Mouse (Mus musculus) kidney, postnatal 36 days (tissue): ENCODE results near the gene Ppp1r1c.
"Not testable (repeated sequence)": the region's sequence is repeated elsewhere in the genome, so short reads cannot be mapped to it uniquely, and the experiment has no call there.

Experiments
- DNase-seq, 2 experiments: peaks; one replicate each; pipeline ENCODE4 v3.0.0; 2021 to 2022; ENCODE audit warnings: mixed read lengths in 2 of 2

The Ppp1r1c gene

DNA sequence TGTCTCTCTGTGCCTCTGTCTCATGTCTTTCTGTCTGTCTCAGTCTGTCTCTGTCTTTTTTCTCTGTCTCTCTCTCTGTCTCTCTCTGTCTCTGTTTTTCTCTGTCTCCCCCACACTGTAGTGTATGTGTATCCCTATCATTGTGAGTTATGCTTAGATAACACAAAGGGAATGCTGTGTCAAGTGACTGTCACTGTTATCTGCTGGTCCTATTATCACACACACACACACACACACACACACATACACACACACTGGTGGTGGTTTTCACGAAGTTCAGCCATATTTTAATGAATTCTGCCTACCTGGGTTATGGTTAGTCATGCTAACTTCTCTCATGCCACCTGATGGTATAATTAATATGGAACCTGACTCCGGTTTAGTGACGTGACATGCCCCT, 44.1 kb downstream of the Ppp1r1c start:
- no peak for DNase-seq

DNA sequence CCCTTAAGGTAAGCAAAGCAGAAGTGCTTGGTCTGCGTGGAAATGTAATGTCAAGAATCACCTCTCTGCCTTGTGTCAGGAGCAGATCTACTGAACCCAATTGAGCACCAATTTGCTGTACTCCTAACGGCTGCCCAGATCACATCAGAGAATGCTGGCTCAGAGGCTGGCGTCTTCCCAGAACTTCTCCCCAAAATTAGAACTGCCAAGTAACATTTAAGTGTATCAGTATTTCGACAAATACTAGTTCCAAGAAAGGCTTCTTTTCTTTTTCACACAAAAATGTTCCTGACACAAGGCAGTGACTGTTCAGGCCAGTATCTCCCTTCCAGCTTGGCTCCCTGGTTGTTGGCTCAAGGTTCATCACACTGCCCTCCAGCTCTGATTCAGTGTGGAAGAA, 52.4 kb downstream of the Ppp1r1c start:
- no peak for DNase-seq

DNA sequence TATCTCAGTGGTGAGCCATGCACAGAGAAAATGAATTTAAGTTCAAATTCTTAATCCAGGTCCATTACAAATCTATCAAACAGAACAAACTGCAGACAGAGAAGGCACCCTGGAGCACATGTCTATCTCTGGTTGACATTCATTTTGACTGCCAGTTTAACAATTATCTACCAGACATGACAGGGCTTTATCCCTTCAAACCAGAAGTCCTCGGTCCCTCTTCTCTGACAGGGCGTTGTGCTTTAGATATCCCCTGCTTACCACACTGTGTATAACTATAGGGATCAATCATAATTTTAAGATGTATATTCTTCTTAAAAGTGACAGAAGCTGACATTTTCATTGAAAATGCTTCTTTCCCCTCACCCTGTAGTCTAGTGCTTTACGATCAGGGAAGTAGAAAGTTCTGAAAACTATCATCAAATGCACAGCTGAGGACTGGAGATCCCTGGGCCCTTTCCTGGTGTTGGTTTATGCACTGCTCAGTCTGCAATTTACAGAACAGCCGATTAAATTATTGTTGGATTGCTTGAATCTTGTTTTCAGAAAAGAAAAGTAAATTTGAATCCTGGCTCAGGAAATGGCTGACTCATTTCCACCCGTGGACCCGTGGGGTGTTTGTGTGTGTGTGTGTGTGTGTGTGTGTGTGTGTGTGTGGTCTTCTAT, 55.3 kb downstream of the Ppp1r1c start:
- no peak for DNase-seq

DNA sequence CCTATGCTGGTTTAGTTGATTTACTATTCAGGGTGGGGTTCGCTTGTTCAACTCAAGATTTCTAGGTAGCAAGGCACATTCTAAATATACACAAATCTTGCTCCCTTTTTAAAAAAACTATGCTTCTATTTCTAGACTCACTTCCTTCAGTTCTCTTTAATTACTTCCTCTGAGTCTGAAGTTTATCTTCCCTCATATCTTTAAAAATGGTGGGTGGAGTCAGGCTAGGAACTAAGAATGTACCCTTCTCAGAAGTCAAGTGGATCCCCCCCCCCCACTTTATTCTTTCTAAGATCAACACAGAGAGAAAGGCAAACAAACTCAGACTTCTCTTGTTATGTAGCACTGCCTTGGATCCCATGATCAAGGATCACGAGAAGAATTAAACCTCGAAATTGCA, 57.5 kb downstream of the Ppp1r1c start:
- no peak for DNase-seq

DNA sequence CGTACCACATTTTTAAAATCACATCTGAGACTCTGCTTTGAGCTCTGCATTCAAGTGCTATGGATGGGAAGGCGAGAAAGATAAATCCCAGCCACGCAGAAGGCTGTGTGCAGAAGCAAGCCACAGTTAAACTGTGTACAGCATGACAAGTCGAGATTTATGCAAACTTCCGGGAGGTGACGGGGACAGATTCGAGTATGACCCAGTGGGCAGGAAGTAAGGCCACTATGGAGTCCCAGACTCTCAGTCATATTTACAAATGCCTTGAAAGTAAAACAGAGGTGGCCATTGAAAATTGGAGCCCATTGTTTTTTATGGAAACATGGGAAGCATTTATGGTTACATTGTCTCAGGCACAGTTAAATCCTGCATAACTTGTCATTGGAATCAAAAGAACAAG, 58.1 kb downstream of the Ppp1r1c start:
- peak; percentile 19 to 28 for DNase-seq

DNA sequence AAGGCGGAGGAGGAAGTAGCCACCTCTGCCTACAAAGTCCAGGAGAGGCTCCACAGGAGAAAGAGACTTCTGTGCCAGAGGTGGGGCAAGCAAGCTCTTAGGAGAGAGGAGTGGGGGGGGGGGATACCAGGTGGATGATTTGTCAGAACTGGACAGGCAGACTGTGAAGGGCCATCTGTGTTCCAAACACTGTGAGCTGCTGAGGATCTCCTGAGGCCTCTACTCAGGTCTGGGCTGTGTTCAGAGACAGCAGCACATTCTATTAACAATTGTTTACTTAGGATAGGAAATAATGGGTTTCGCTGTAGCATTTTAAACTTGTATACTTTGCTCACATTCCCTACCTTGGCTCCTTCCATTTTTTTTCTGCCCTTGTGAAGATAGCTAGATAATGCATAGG, 61.0 kb downstream of the Ppp1r1c start:
- DNase-seq, result no peak

DNA sequence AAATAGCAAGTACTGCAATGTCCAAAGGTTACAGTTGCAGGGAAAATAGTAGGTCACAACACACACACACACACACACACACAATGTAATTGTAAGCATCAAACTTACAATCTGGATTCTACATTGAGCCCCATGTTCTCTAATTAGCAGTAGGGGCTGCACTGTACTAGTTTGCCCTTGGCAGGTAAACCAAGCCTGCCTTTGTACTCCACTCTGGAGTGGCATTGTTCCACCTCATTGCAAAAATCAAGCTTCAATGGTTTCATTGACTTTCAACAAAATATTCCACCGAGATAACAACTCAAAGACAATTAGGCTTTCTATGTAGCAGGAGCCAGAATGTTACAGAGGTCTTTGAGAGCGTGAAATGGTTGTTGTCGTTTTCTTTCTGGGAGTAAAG, 62.7 kb downstream of the Ppp1r1c start:
- DNase-seq, result no peak

DNA sequence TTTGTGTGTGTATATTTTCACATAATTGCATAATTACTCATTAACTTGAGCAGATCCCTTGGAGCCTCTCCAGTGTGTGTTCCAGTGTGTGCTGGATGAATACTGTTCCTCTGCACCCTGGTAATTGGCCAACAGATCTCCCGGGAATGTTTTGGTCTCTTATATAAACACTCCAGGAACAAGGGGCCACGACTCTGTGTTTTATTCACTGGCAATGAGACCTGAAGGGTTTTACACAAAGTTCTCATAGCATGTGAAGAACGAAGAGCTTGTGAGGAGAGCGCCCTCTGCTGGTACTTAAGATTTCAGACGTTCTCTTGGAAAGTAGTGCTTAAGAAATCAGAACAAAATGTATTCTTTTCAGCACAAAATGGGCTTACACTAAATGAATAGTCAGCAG, 66.8 kb downstream of the Ppp1r1c start:
- peak; percentile 83 to 87 for DNase-seq

DNA sequence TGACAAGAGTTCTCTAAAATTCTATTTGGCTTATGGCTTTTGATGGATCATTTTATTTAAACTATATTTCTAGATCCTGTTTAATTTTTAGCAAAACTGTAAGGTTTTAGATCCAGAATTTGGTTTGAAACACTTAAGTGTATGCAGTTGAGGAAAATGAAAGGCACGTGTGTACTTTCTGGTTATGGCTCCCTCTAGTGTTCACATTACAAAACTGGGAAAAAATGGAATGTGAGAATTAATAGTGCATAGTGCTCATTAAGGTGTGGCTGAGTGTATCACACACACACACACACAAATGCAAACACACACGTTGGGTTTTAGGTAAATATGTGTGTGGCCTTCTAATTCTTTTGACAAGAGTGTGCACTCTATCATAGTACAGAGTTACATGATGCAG, 70.2 kb downstream of the Ppp1r1c start:
- DNase-seq, result no peak

DNA sequence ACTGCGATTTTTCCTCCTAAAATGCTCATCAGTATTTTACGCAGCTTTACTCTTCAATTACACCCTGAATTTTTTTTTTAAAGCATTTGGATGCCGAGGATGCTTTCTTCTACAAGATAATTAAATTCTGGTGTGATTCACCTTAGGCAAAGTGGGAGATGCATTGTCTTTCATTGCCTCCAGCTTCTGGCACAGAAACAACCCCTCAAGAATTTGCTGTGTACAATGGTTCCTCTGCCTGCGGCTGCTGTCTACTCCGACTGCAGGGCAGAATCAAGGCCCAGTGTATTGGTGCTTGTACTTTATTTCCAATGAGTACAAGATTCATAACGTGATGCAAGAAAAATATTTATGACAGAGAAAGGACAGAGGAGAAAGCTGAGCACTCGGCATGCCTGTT, 73.2 kb downstream of the Ppp1r1c start:
- DNase-seq, result no peak

DNA sequence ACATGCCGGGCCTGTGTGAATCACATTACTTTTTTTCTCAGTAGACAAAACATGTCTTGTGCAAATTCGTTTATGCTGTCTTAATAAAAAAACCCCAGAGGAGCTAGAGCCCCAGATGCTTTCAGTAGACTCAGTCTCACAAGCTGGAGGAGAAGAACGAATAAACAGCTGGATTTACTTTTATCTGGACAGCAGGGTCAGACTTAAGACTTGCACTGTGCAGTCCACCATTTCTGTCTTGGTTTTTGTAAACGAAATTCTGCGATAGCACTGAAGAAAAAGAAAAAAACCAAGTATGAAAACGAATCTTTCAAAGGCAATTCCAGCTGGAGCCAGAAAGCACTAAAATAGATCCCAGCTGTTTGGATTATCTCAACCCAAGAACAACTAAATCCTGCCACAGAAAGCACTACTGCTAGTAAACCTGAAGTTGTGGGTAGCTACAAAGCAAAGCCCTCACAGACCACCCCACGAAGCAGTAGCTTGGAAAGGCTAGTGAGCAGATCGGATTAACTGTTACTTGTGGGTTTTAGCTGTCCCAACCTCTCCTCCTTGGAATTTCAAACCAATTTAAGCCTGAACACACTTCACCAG, 78.1 kb downstream of the Ppp1r1c start:
- no peak for DNase-seq

DNA sequence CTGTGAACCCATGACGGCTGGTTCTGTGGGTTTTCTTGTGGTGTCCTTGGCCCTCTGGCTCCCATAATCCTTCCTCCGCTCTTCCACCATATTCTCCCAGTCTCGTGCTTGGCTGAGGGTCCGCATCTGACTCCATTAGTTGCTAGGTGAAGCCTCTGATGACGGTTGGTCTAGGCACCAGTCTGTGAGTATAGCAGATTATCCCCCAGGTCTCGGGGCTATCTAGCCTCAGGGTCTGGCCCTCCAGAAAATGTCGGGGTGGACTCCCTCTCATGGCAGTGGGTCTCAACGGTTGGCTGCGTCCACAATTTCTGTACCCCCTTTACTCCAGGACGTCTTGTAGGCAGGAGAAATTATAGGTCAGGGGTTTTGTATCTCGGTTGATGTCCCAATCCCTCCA, 78.9 kb downstream of the Ppp1r1c start:
- no peak for DNase-seq

DNA sequence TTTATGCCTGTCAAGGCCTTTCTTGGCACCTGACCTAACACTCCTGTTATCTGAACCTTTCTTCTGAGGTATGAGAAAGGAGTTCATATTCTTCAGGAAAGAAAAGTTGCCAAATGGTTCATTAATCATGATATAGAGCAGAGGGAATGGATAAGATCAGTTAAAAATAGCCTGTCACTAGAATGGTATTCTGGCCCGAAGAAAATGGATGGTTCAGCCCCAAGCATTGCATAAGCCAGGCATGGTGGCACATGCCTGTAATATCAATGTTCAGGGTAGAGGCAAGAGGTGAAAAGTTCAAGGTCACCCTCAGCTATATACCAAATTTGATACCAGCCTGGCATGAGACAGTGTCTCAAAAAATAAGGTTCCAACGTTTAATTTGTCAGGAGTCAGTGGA, 85.6 kb downstream of the Ppp1r1c start:
- DNase-seq, result no peak

DNA sequence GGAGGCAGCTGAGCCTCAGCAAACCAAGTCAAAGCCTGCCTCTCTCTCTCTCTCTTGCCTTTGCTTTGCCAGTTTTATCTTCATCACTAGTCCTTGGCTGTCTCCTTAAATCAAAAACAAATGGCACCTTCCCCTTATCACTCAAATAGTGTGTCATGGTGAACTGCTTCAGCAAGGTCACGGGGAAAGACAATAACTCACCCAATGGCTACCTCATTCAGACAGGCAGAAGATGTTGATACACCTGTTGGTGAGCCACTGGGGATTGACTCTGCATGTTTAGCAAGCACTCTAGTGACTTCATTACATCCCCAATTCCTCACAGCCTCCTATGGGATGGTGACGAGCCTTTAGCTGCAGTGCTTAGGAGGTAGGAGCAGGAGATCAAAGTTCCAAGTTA, 89.9 kb downstream of the Ppp1r1c start:
- no peak for DNase-seq

DNA sequence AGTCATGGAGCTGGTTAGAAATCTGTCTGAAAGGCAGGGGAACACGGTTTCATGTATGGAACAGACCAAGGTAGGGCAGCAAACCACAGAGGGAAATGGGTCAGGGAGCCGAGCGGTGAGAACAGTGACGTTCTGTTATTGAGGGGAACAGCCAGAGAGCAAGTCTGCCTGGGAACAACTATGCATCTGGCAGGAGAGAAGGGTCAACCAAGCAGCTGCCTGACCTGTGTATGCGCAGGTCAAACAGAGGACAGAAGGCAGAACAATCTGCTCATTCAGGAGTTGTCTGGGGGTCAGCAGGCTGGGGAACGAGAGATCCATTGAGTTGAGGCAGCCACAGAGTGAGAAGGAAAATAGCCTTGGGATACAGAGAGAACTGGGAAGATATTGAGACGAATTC, 91.0 kb downstream of the Ppp1r1c start:
- DNase-seq, result no peak

DNA sequence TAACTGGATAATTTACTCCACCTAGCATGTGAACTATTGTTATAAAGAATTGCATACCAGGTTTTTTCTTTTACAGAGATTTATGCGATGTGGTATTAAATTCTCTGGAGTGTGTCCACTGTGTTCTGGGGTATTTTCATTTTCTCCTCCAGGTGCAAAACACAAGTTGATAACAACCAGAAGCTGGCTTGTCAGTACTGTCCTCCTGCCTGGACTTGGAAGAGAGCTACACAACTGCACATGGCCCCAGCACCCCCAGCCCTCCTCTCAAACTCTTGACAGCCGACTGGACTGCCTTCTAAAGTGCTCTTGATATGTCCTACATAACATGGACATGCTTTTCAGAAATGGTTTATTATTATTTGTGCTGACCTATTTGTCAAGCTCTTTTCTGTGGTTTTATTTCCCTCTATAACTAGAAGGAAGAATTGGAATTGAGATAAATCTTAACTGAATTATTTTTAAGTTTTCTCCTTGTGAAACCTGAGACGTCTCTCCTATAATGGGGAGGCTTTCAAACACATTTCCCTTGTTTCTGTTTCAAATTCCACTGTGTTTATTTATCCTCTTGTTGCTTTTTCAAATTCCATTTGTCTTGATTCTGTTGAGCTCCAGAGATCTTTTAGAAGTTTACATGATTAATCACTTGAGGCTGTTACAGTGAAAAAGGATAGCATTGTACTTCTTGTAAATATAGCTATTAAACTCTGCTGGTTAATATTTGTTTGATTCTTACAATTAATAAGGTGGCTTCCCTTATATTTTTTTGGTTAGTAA, 108.3 kb downstream of the Ppp1r1c start:
- no peak for DNase-seq

DNA sequence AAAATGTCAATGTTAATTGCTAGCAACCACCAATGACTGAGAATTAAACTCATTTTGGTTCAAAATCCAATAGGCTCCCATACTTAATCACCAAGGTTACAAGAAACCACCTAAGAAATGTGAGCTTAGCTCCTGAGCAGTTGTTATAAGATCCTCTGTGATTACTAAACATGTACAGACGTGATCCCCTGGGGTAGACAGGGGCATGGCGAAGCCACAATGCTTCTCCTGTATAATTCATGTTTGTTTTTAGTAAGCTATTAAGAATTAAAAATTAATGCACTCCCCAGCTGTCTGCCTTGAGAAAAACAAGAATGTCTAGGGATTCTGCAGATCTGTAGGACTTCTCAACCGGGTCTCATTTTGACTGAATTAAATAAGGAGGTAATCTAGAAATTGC, 112.0 kb downstream of the Ppp1r1c start:
- no peak for DNase-seq

DNA sequence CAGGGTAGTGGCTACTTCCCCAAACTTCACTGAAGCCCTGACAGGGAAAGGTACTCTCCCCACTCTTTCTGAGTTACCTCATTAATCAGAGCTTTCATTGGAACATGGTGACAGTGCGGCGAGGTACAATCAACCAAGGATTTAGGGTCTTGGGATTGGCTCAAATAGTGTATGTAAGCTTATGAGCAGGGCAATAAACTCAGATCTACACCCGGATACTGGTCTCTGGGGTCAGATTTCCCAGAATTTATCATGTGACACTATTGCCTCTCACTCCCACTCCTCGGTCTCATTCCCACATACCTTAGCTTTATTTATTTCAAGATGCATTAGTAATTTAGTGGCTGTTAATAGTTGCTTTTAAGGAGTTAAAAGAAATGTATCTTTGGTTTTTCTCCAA, 118.3 kb downstream of the Ppp1r1c start:
- DNase-seq, result no peak

DNA sequence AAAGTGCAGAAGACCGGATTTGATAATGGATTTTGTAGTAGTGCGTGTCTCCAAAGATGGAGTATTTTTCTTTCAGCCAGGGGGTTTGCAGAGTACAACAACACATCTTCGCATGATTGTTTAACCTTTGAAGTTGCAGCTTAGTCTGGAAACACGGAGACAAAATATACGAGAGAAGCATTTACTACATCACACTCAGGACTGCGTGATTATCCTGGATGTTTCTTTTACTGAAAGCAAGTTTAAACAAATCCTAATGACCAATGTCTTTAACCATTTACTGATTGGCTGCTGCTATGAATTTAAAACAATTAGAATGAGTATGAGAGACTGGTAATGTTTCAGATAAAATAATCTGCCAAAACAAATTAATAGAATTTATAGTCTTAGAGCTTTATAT, 131.5 kb downstream of the Ppp1r1c start:
- DNase-seq, result no peak

DNA sequence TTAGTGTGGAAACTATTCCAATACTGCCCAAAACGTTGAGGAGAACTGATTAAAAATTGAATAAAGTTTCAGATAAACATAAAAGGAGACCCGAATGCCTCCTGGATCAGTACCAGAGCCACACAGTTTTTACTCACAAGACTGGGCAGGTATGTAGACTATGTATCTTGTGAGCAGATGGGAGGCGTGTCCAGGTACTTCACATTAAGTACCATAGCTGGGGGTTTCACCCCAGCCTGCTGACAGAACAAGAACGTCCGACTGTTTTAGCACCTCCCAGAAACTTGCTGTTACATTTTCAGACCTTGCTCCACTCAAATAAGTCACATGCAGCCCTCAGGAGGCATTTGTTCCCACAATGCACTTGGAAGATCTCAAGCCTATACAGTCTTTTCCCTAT, 131.9 kb downstream of the Ppp1r1c start:
- DNase-seq, result no peak

DNA sequence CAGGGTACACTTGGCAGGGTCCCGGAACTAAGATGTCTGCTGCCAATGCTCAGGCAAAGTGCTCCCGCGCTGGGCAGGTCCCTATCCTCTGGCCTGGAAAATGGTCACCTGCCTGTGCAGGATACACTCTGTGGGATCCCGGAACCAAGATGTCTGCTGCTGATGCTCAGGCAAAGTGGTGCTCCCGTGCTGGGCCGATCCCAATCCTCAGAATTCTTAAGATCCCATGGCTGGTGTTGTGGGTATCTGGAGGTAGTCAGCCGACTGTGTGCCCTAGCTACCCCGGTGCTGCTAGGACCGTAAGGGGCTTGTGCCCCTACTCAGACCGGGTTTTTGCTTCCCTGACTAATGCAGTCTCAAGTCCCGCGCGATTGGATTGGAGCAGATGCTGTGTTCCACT, 139.8 kb downstream of the Ppp1r1c start:
- DNase-seq, result not testable (repeated sequence)

DNA sequence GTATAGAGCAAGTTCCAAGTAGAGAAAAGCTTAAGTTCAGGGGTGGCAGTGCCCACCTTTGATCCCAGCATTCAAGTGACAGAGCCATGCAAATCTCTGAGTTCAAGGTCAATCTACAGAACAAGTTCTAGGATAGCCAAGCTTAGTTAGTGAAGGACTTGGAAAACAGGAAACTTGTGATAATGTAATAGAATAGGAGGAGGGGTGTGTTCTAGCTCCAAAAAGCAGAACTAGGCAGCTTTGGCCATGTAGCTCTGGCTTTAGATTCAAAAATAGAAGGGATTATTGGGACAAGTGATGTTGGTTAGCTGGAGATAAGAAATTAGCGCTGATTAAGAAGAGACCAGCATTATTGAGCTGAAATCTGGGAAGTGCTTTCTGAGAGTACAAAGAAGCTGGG, 149.3 kb downstream of the Ppp1r1c start:
- no peak for DNase-seq

DNA sequence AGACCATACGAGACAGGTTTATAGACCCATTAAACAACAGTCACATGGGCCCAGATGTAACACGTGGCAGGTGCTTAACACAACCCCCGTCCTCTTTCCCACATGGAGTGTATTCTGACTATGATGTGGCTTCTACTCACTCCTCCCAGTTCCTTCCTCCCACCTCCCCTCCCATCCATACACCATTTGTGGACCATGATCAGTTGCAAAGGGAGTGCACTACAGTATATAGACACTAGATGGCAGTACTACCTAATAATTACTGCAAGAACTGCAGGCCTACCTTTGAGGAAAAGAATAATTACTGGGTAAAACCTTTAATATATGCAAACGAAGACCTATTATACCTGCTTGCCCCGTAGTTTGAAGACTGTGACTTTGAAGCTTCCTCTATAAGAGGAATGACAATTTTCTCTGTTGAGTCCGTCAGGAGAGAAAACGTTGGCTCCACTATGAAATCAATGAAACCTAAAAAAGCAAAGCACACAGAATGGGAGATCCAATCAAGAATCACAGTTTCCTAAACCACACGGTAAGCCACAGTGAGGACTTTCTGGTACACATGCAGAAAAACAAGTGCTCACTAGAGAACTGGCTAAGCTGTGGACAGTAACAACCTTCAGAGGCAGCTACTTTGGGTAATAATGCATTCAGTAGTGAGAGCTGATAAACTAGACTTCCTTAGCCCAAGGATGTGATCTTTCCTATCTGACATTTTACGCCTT, 157.9 kb downstream of the Ppp1r1c start:
- peak; percentile 4 to 48 for DNase-seq
